Mouse (Mus musculus): ENCODE measurements around the gene S1pr5.

- TF ChIP-seq CTCF (IDR thresholded peaks at IDR 0.05; ENCODE audit: low read depth, low read length) = no peak
- no peak for TF ChIP-seq POLR2A (IDR thresholded peaks at IDR 0.05; ENCODE audit: extremely low read depth, insufficient read depth, low read length)
These were observed 29.5 kb upstream of the S1pr5 start for GRCm38 (mm10) chr9:21277776-21278175.
